Mouse (Mus musculus): ENCODE measurements around the gene Vasp.

Gene Vasp

DNA sequence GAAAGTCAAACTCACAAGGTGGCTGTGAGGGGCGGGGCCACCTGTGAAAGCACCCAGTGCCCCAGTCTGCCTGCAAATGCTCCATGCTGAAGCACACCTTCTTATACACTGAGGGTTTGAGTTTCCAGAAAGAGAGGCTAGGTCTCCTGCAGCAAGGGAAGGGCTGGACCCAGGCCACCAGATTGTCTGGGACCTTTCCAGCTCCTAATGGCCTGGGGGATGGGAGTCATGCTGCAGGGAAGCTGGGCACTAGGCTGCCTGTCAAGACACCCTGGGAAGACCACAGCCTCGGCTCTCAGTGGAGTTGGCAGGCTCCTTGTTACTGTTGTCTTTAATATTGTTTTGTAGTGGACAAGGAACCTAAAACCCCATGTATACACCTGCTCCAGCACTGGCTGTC lies 35.2 kb downstream of the Vasp start:
- DNase-seq (ENCODE audit: low spot score) = no peak

DNA sequence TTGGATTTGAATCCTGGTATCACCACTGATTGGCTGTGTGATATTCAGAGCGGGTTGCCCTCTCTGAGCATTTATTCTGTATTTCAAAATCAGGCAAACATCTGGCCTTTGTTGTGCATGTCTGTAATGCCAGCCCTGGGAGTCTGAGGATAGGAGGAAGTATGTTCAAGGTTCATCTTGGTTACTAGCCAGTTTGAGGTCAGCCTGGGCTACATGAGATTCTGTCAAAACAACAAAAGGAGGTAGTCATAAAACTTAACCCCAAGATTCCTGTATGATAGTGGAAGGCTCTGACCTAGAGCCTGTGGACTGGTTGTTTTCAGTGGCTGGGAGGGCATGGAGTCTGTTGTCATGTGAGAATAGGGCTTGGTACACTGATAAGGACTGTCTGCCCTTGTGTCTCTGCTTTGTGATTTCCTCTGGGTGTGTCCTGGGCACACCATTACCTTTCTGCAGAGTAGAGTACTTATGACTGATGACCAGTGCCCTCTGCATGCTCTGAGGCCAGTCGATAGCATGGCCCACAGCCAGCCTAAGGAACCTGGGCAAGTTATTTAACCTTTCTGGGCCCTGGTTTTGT lies 36.4 kb downstream of the Vasp start:
- DNase-seq (ENCODE audit: low spot score) = no peak

DNA sequence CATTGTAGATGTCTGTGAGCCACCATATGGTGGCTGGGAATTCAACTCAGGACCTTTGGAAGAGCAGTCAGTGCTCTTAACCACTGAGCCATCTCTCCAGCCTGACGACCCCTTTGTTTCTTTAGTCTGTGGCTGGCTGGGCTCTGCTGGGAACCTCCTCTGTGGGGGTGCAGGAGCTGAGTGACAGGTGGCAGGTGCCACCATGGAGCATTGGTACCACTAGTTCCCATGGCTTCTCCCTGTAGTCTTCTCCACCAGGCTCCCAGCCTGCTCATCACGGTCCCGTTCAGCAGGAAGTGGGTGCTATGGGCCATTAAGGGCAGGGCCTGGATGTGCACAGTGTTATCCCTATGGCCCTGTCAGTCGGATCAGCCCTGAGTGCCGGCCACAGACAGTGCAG lies 37.0 kb downstream of the Vasp start:
- no peak for DNase-seq (ENCODE audit: low spot score)

DNA sequence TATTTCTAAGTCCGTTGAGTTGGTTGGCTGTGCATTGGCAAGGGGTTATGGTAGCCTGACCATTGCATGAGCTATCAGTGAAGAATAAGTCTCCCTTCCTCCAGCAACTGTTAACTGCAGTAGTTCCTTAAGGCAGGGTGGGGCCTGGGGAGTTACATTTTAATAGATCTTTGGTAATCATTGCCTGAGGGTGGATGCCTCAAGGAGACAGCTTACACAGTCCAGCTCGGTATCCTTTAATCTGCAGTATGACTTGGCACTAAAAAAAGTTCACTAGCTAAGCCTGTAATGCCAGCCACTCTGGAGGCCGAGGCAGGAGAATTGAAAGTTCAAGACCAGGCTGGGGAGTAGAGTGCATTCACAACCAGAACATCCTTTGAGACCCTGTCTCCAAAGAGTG lies 39.8 kb downstream of the Vasp start:
- no peak for DNase-seq (ENCODE audit: low spot score)

DNA sequence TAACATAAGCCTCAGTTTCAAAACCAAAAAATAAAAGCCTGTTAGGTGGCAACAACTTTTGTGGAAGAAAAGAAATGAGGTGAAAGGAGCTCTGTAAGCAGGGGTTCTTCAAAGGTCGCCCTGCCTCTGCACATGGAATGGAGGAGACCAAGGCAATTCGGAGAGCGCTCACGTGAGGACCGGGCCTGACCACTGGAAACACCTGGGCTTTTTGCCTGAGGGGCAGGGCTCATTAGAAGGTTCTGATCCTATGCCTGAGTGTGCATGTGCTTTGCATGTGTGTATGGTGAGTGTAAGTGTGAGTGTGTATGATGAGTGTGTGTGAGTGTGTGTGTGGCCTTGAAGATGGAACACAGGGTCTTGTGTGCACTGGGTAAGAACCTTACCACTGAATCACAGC lies 40.7 kb downstream of the Vasp start:
- DNase-seq (ENCODE audit: low spot score) = no peak

DNA sequence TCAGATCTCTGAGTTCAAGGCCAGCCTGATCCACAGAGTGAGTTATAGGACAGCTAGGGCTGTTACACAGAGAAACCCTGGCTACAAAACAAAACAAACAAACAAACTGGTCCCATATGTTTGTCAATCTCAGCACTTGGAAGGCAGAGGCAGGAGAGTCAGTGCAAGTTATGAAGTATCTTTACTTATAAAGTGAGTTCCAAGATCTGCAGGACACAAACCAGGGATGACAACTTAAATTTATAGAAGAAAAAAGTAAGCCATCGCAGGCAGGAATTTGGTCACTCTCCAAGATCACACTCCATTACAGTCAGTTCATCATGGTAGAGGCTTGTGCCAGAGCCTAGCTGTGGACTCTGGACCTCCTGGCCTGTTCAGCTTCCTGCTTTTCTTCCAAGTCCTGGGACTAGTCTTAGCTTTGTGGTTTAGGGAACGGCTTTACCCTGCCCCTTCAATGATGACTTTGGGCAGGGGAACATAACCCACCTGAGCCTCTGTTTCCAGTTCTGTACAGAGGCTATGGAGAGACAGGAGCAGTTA lies 41.5 kb downstream of the Vasp start:
- no peak for DNase-seq (ENCODE audit: low spot score)

DNA sequence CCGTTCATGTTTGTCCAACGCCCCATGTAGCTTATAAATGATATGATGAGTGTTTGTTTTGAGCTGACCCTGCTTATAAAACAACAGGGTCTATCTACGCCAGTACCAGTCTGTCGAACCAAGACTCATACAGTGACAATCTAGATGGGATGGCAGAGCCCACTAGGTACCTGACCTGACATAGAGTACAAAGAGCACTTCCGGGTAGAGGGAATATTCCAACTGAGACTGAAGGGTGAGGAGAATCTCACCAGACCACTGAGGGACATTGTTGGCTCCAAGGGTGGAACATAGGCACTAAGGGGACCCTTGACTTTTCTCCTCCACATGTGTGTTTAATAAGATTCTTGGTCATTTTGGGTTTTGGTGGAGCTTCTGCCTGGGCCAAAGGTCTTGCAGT lies 42.2 kb downstream of the Vasp start:
- no peak for DNase-seq (ENCODE audit: low spot score)

DNA sequence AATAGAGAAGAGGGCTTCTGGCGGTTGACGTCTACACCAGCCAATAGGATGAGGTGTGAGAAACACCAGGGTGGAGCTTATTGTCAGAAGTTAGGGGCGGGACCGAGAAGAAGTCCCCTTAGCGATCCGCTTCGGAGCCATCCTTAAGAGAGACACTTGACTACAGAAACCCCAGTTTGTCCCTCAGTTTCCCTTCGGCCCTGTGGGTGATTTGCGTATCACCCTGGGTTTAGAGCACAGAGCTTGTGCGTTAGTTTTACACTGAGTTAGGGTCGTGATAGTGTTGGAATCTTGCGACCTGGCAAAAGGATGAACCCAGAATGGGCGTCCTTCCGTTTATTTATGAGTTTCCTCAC lies 42.8 kb downstream of the Vasp start:
- DNase-seq (ENCODE audit: low spot score) = no peak

DNA sequence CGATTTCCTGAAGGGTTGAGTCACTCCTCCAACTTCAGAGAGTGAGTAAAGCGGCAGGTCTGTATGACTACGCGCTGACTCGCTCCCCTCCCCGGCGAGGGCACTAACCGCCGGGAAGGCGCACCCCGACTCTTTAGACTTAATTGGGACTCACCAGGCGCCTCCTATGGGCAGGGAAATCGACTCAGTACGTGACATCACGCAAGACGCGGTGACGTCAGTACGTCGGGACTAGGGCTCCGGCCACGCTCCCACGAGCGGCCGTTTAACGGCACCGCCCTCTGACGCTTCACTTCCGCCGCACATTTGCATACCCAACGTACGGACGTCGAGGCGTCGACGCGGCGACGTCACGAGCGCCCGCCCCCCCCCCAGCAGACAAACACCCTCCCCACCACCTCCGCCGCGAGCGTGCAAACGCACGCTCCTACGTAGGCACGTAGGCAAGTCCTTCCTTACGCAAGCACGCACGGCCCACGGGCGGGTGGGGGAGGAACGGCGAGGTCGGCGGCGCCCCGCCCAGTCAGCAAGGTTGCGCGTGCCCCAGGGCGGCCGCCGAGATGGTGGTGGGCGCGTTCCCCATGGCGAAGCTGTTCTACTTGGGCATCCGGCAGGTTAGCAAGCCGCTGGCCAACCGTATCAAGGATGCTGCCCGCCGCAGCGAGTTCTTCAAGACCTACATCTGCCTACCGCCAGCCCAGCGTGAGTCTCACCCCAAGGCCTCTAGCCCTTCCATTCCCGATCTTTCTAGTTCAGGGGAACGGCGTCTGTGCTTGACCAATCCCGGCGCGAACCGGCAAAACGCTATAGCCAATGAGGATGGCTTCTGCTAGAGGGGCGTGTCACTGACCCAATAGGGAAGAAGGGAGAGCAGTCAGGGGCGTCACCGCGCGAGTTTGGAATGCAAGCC lies 43.5 kb downstream of the Vasp start, which contains the start of gene Opa3:
TSS of gene Opa3 (plus strand) at position 452 of the 910 bp plus-strand sequence.
- peak; percentile 100 for DNase-seq (ENCODE audit: low spot score)

DNA sequence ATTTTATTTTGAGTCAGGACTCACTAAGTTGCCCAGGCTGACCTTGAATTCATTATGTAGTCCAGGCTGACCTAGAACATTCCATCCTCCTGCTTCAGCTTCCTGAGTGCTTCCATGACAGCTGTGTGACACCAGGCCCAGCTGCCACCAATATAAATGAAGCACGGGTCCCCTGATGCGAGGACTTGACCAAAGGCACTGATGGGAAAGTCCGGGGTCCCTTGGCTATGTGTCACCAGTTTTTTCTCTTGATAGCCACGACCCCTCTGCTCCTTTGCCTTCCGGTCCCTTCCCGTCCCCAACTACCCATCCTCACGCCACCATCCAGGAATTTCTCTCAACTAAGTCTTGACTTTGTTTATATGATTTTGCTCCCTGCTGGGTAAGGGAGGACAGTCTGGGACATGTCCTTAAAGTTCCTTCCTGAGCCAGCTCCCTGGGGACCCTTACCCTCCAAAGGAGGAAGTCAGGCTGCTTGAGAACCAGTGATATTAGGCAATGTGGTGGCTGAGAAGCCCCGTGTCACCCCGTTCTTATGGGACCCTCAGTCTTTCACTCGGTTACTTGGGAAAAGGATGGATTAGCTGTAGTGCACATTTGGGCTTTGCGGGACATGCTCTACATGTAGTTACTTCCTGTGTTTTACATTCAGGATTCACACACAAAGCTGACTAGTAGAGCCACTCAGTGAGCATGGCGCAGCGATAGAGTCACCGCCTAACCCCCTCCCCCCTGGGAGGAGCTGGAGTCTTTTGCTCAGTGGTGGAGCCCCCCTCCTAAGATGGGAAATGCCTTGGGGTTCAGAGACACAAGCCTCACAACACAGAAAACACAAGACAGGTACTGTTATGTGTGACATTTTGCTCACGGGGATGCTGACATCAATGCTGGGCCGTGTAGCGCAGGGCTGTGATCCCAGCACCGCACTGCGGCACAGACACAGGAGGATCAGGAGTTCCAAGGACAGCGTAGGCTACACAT lies 44.5 kb downstream of the Vasp start:
- no peak for DNase-seq (ENCODE audit: low spot score)

DNA sequence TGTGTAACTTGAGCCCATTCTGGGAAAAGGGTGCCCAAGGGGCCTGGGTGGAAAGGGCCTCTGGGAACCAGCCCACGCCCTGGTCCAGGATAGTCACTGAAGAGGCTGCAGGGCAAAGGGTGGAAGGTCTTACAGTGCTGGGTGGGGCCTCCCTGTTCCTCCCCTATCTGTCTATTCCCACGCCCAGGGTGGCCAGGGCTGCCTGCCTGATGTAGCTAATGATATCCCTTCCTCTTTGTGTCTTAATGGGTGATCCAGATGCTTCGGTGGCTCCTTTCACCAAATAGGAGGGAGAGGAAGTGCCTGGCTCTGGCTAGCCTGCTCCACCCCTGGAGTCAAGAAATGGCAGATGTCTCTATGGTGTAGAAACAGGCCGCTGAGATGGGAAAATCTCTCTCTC lies 46.7 kb downstream of the Vasp start:
- peak; percentile 70 for DNase-seq (ENCODE audit: low spot score)

DNA sequence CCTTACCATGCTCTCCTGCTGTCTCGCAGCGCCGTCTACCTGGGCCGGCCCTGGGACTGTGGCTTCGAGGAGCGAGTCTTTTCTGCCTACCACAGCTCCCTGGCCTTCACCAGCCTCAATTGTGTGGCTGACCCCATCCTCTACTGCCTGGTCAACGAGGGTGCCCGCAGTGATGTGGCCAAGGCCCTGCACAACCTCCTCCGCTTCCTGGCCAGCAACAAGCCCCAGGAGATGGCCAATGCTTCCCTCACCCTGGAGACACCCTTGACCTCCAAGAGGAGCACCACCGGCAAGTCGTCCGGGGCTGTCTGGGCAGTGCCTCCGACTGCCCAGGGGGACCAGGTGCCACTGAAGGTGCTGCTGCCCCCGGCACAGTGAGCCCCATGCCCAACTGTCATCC lies 48.7 kb downstream of the Vasp start:
- DNase-seq (ENCODE audit: low spot score) = no peak

DNA sequence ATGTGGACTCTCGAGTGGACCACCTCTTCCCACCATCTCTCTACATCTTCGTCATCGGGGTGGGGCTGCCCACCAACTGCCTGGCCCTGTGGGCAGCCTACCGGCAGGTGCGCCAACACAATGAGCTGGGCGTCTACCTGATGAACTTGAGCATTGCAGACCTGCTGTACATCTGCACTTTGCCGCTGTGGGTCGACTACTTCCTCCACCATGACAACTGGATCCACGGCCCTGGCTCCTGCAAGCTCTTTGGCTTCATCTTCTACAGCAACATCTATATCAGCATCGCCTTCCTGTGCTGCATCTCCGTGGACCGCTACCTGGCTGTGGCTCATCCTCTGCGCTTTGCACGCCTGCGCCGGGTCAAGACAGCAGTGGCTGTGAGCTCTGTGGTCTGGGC lies 49.4 kb downstream of the Vasp start:
- DNase-seq (ENCODE audit: low spot score) = no peak

DNA sequence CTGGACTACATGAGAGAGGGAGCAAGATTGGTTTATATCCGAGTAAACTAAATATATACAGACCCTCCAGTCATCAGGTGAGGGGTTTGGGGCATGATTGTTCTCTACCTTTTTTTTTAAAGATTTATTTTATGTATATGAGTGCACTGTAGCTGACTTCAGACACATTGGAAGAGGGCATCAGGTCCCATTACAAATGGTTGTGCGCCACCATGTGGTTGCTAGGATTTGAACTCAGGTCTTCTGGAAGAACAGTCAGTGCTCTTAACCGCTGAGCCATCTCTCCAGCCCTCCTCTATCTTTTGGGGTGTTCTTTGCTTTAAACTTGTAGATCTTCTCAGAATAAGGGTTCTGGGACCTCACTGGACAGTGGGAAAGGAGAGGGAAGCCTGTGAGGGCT lies 51.6 kb downstream of the Vasp start:
- no peak for DNase-seq (ENCODE audit: low spot score)

DNA sequence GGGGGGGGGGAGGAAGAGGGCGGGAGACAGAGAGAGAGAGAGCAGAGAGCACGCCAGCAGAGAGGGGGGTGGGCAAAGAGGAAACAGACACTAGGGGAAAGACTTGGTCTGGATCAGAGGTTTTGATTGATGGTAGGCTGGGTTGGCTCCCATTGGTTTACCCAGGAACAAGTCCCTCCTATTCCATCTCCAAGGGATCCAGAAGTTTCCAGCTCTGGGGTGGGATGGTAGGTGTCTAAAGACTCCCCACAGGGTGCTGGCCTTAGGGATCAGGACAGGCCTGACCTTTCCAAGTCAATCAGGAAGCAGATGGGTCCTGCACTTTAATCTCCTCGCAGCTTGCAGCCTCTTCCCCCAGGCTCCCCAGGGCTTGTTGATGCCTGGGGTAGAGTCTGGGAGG lies 53.7 kb downstream of the Vasp start:
- DNase-seq (ENCODE audit: low spot score) = no peak

DNA sequence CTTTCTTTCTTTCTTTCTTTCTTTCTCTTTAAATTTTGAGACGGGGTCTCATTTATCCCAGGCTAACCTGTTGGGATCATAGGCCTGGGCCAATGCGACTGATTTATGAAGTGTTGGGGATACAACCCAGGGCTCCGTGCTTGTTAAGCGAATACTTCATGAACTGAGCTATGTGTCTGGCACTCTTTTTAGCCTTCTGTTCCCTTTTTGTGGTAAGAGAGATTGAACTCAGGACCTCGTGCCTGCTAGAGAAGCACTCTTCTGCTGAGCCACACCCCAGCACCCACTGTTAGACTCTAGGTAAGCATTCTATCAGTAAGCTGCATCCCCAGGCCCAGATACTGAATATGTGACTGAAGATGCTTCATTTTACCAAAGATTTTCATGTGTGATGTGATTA lies 54.1 kb downstream of the Vasp start:
- no peak for DNase-seq (ENCODE audit: low spot score)

DNA sequence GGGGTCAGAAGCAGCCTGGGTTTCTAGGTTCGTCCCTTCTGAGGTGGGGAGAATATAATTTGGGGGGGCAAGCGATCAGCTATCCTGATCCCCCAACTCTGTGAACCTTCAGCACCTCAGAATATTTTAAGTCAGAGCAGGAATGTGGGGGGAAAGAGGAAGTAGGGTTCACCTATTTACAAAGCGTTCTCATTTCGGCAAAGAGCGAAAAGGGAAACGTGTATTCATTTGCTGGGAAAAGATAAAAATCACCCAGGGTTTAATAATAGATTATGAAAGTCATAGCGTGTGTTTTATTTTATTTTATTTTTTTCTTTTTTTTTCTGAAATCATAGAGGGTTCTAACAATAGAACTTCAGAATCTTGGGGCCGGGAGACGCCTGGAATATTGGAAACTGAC lies 56.7 kb downstream of the Vasp start:
- no peak for DNase-seq (ENCODE audit: low spot score)

DNA sequence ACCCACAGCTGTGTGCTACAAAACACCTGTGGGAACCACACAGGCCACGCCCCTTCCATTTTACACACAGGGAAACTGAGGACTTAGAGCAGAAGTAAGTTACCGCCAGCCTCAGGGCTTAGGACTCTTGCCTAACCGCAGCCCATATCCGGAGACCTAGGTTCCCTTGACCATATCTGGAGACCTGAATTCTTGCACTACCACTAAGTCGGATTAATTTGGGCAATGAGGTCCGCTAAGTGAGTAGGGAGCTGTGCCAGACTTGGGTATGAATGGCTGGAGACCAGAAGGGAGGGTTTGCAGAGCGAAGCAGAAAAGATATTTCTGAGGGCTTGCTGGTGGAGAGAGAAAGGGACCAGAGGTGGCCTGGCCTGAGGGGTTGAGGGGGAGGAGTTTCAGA lies 57.2 kb downstream of the Vasp start:
- no peak for DNase-seq (ENCODE audit: low spot score)

DNA sequence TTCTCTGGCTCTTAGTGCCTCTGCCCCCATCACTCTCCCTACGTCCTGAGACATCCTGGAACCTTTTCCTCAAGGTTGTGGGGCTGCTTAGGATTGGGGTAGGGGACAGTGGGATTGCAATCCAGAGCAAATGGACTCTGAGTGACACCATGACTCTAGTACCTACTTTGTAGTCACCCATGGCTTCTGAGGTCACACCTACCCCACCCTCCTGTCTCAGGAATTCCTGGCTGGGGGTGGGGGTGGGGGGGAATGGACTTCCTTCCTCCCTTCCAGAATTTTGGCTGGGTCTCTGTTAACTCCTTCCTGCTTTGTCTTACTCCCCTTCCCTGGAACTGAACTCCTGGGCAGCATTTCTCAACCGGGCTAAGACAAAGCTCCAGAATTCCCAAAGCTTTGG lies 58.2 kb downstream of the Vasp start:
- DNase-seq (ENCODE audit: low spot score) = no peak

DNA sequence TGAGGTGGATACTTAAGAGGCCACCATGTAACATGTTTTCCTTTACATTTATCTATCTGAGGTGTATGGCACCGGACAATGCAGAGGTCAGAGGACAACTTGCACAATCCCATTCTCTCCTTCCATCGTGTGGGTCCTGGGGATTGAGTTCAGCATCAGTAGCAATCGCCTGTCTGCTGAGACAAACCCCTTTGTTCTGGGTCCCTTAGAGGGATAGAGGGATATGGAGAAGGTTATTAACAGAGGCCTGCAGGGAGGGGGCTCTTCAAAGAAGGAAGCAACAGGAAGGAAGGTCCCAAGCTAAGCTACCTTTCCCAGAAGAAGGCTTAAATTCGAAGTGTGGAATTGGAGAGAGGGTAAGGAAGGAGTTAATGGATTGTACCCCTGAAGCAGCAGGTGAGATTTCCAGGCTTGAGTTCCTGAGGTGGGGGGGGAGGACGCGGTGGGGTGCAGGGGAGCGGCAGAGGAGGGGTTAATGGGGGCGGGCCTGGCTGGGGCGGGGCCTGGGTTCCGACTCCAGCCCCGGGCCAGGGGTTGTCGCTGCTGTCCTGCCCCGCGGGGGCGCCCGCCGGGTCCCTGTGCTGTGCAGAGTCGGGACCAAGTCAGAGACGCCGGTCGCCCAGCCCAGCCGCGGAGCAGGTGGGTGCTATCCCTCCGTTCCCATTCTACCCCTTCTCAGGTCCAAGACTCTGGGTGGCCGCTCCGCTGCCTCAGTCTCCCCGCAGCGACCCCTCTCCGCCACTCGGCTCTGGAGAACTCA lies 59.4 kb downstream of the Vasp start, which contains the start of gene Gpr4:
TSS of gene Gpr4 (plus strand) at position 543 of the 760 bp plus-strand sequence.
- no peak for DNase-seq (ENCODE audit: low spot score)

DNA sequence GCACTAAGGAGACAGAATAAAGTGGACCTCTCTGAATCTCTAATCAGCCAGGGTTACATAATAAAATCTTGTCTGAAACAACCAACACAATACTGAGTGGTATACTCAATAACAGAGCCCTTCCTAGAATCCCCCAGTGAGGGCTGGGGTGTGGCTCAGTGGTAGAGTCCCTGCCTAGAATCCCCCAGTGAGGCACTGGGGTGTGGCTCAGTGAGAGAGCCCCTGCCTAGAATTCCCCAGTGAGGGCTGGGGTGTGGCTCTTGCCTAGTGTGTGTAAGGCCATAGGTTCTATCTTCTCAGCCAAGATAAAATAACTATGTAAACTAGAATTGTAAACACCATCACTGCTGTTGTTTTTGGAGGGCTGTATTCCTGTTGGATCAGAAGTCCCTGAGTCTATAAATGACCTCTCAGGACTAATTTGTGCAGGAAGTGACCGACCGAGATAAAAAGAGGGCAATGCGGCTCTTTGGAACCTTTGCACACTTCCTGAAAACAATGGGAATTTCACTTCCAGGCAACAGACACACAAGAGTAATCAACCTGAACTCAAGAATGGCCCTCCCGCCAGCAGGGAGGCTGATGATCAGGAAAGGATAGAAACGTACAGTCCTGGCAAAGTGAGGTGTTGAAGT lies 60.5 kb downstream of the Vasp start:
- no peak for DNase-seq (ENCODE audit: low spot score)

Measured in c-Kit-positive CD71-positive TER-119-positive erythroid progenitor cells, embryonic 14.5 days (primary cell).